Mouse (Mus musculus): ENCODE data around the gene Kmt5c. TPM values are rescaled to one million over a fixed set of nuclear protein-coding genes. Genes with fewer than 3 reads are reported as not detected.

Kmt5c gene
- polyA plus RNA-seq, 1 experiment from 2014 or later = 57.1 TPM

DNA sequence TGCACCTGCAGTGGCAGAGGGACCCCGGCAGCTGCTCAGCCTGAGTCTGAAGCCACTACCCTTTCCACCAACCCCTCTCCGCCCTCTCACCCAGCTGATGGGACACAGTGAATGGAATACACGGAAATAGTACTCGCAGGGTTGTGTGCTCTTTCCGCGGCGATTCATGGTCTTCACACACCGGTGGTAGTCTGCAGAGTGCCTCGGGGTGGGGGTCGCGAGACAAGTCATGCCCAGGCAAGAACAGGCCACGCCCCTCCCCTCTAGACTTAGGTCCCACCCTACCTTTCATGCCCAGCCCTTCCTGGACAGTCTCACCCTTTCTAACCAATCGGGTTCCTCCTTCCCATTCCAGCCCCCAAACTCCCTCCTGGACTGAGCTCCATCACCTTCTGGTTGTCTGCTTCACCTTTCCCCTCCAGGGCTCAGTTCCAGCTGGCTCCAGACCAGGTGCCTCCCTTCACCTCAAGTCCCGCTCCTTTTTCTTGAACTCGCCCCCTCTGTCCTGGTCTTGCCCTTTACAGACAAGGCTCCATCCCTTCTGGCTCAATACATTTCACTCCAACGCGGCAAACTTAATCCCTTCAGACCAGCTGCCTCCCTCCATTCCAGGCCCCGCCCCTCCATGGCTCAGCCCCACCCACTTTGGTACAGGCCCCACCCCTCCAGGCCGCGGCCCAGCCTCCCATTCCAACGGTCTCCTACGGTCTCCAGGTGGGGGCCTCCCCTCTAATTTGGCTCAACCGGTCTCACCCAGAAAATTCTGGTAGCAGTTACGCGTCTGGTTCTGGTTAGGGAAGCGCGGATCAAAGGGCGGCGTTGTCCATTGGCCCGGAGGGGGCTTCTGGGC is 12.3 kb downstream of the Kmt5c start:
- DNase-seq (ENCODE audit: low spot score) (peak; percentile 25), ATAC-seq (peak; percentile 64)
- Histone ChIP-seq H3K4me1 (ENCODE audit: control insufficient read depth, insufficient read depth, low read length) (peaks cover 11% of the 10 kb centered on the region), H3K9ac (ENCODE audit: low read length) (no peak overlapping the region), H3K4me2 (ENCODE audit: low read length) (peak overlapping the region; percentile 39), H3K36me3 (ENCODE audit: control insufficient read depth, insufficient read depth, low read length) (peaks cover 1% of the 10 kb centered on the region), H3K9me3 (replicated peaks; ENCODE audit: control insufficient read depth, low read length) (no peaks in the 10 kb centered on the region), H3K27ac (ENCODE audit: low read depth, low read length) (no peak overlapping the region), H3K27me3 (replicated peaks; ENCODE audit: control insufficient read depth, insufficient read depth, low read length) (no peaks in the 10 kb centered on the region), H3K4me3 (ENCODE audit: low read depth, low read length) (peak overlapping the region; percentile 11; the same call in 1 of the 2 replicates)
- 1% methylated on average over 30 of the region's 30 CpGs for WGBS

DNA sequence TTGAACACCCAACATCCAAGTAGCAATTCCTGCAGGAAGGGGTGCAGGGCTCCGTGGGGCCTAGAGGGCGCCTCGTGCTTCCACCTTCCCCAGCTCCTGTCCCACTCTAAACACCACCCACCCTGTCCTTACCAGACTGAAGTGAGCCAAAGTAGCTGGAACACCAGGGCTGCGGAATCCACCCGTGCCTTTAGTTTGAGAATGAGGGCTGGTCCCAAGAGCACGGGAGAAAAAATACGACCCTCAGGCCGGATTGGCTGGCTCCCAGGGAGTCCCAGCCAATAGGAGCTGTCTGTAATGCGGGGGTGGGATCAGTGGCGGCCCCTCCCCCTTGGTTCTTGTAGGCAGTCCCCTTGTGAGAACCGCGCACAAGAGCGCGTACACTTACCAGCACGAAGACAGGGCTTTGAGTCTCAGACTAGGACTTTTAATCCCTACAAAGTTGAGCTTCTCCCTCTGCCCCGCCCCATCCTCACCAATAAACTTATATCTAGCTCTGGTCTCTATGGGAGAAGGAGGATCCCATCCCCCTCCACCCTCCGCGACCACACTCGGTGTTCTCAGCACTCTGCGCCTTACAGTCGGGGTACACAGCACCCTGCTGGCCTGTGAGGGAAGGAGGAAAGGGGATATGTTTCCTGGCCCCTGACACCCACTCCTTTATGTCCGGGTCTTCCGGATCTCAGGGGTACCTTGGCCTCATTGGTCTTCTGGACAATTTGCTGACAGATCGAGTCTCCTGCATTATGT is 13.1 kb downstream of the Kmt5c start, which contains the start of gene Cox6b2:
Gene Cox6b2 (minus strand): TSS at position 274 of the 750 bp plus-strand sequence.
- H3K4me2 ChIP-seq (ENCODE audit: low read length) = peak within 1 kb of the TSS; percentile 39
- no peak within 1 kb of the TSS for H3K9ac ChIP-seq (ENCODE audit: low read length)
- no peaks in the 10 kb centered on the region; the same call in 1 of the 2 replicates for H3K36me3 ChIP-seq (ENCODE audit: control insufficient read depth, insufficient read depth, low read length)
- H3K4me1 ChIP-seq (ENCODE audit: control insufficient read depth, insufficient read depth, low read length) = peaks cover 11% of the 10 kb centered on the region
- H3K27me3 ChIP-seq (replicated peaks; ENCODE audit: control insufficient read depth, insufficient read depth, low read length) = no peaks in the 10 kb centered on the region
- ATAC-seq (peak; percentile 94), DNase-seq (ENCODE audit: low spot score) (peak; percentile 90)
- peak within 1 kb of the TSS; percentile 11; the same call in 1 of the 2 replicates for H3K4me3 ChIP-seq (ENCODE audit: low read depth, low read length)
- WGBS = 3% methylated on average over 24 of the region's 24 CpGs
- H3K27ac ChIP-seq (ENCODE audit: low read depth, low read length) = no peak within 1 kb of the TSS
- H3K9me3 ChIP-seq (replicated peaks; ENCODE audit: control insufficient read depth, low read length) = no peaks in the 10 kb centered on the region

GRCm38 (mm10) chr7:4759670-4760069 is 19.8 kb downstream of the Kmt5c start:
- Histone ChIP-seq H3K4me1 (ENCODE audit: control insufficient read depth, insufficient read depth, low read length) (no peaks in the 10 kb centered on the region), H3K9me3 (replicated peaks; ENCODE audit: control insufficient read depth, low read length) (no peaks in the 10 kb centered on the region), H3K27me3 (replicated peaks; ENCODE audit: control insufficient read depth, insufficient read depth, low read length) (no peaks in the 10 kb centered on the region), H3K36me3 (ENCODE audit: control insufficient read depth, insufficient read depth, low read length) (no peaks in the 10 kb centered on the region), H3K9ac (ENCODE audit: low read length) (no peak overlapping the region), H3K4me2 (ENCODE audit: low read length) (no peak overlapping the region), H3K4me3 (ENCODE audit: low read depth, low read length) (no peak overlapping the region), H3K27ac (ENCODE audit: low read depth, low read length) (no peak overlapping the region)
- whole genome bisulfite sequencing = 38% methylated on average over 1 of the region's 1 CpGs
- ATAC-seq (no peak), DNase-seq (ENCODE audit: low spot score) (no peak)

GRCm38 (mm10) chr7:4764946-4765710 is 25.2 kb downstream of the Kmt5c start:
- ATAC-seq (no peak), DNase-seq (ENCODE audit: low spot score) (peak; percentile 56)
- no peaks in the 10 kb centered on the region for H3K36me3 ChIP-seq (ENCODE audit: control insufficient read depth, insufficient read depth, low read length)
- H3K9me3 ChIP-seq (replicated peaks; ENCODE audit: control insufficient read depth, low read length) = no peaks in the 10 kb centered on the region
- WGBS = 4% methylated on average over 4 of the region's 4 CpGs
- H3K4me1 ChIP-seq (ENCODE audit: control insufficient read depth, insufficient read depth, low read length) = 0 out of 2 replicates have a peak, but pooled peaks cover 3% of the 10 kb centered on the region
- no peak overlapping the region for H3K27ac ChIP-seq (ENCODE audit: low read depth, low read length)
- H3K27me3 ChIP-seq (replicated peaks; ENCODE audit: control insufficient read depth, insufficient read depth, low read length) = no peaks in the 10 kb centered on the region
- H3K9ac ChIP-seq (ENCODE audit: low read length) = no peak overlapping the region; the same call in 1 of the 2 replicates
- H3K4me3 ChIP-seq (ENCODE audit: low read depth, low read length) = no peak overlapping the region
- H3K4me2 ChIP-seq (ENCODE audit: low read length) = no peak overlapping the region

DNA sequence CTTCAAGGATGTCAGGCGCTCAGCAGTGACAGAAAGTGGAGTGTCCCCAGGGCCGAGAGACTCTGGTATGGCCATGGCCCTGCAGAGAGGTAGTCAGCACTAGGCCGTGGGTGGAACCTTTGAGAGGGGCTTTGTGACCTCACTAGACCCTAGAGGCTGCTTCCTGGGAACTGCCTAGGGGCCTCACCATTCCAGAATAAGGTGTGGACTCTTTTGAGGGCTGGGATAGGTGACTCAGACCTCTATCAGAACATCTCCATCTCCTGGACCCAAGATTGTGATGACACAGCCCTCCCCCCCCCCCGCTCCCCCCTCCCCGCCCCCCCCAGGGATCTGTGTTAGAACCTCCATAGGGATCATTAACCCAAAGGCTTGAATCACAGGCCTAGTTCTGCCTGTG is 31.3 kb downstream of the Kmt5c start, which contains the start of gene Fam71e2:
Gene Fam71e2 (minus strand): TSS at position 101 of the 400 bp plus-strand sequence.
- Histone ChIP-seq H3K4me2 (ENCODE audit: low read length) (no peak within 1 kb of the TSS), H3K27me3 (replicated peaks; ENCODE audit: control insufficient read depth, insufficient read depth, low read length) (peaks cover 9% of the 10 kb centered on the region), H3K9me3 (replicated peaks; ENCODE audit: control insufficient read depth, low read length) (no peaks in the 10 kb centered on the region), H3K9ac (ENCODE audit: low read length) (no peak within 1 kb of the TSS), H3K4me3 (ENCODE audit: low read depth, low read length) (no peak within 1 kb of the TSS), H3K36me3 (ENCODE audit: control insufficient read depth, insufficient read depth, low read length) (no peaks in the 10 kb centered on the region), H3K27ac (ENCODE audit: low read depth, low read length) (no peak within 1 kb of the TSS), H3K4me1 (ENCODE audit: control insufficient read depth, insufficient read depth, low read length) (no peaks in the 10 kb centered on the region)
- no peak for DNase-seq (ENCODE audit: low spot score)
- ATAC-seq = no peak
- WGBS = 85% methylated on average over 3 of the region's 5 CpGs

GRCm38 (mm10) chr7:4776131-4776530 is 36.2 kb downstream of the Kmt5c start:
- 57% methylated on average over 10 of the region's 10 CpGs for WGBS
- no peak for ATAC-seq

DNA sequence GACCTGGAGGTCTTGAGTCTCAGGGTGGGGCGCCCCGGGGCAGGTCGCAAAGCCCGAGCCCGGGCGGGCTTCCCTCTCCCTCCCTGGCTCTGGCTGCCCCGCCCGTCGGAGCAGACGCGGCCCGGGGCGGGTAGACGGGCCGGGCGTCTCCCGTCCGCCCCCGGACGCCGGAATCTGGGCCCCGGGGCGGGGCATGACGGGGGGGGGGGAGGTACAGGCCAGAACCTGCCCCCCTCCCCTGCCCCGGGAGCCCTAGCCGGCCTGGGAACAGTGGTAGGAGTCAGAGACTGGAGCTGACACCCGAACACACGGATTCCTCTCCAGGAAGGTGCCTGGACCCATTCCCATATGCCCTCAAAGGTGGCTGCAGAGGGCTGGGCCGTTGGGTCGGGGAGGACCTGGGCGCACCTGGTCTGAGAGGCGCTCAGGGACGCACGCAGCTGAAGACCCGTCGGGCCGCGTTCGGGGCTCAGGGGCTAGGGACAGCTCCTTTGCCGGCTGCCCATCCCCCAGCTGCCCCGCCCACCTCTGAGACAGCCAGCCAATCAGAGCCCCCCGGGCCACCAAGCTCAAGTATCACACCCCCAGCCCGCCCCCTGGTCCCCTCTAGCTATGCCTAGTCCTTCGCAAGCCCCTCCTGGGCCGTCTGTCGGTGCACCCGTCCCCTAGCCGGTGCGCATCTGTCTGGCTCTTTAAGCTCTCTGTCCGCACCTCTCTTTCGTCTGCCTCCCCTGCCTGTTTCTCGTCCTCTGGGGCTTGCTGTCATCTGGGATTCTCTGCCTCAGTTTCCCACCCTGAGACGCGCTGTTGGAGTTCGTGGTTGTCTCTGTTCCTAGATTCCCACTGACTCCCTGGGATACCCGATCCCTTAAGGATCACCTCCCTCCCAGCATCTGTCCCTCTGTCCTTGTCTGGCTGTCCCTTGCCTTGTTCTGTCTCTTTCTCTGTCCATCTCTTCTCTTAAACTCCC is 37.2 kb downstream of the Kmt5c start:
- DNase-seq (ENCODE audit: low spot score) (peak; percentile 73), ATAC-seq (peak; percentile 83)
- Histone ChIP-seq H3K9me3 (replicated peaks; ENCODE audit: control insufficient read depth, low read length) (no peaks in the 10 kb centered on the region), H3K27ac (ENCODE audit: low read depth, low read length) (no peak overlapping the region), H3K36me3 (ENCODE audit: control insufficient read depth, insufficient read depth, low read length) (no peaks in the 10 kb centered on the region), H3K4me2 (ENCODE audit: low read length) (peak overlapping the region; percentile 49), H3K4me3 (ENCODE audit: low read depth, low read length) (peak overlapping the region; percentile 32), H3K9ac (ENCODE audit: low read length) (peak overlapping the region; percentile 41), H3K4me1 (ENCODE audit: control insufficient read depth, insufficient read depth, low read length) (0 out of 2 replicates have a peak, but pooled peaks cover 3% of the 10 kb centered on the region), H3K27me3 (replicated peaks; ENCODE audit: control insufficient read depth, insufficient read depth, low read length) (peaks cover 35% of the 10 kb centered on the region)
- 1% methylated on average over 40 of the region's 56 CpGs for WGBS

More at GRCm38 (mm10) chr7:4776131-4776530, 36.2 kb downstream of the Kmt5c start:
- H3K9me3 ChIP-seq (replicated peaks; ENCODE audit: control insufficient read depth, low read length) = no peaks in the 10 kb centered on the region
- DNase-seq (ENCODE audit: low spot score) = no peak
- 0 out of 2 replicates have a peak, but pooled peaks cover 3% of the 10 kb centered on the region for H3K4me1 ChIP-seq (ENCODE audit: control insufficient read depth, insufficient read depth, low read length)
- H3K27ac ChIP-seq (ENCODE audit: low read depth, low read length) = no peak overlapping the region
- H3K4me2 ChIP-seq (ENCODE audit: low read length) = no peak overlapping the region
- H3K9ac ChIP-seq (ENCODE audit: low read length) = no peak overlapping the region
- no peak overlapping the region for H3K4me3 ChIP-seq (ENCODE audit: low read depth, low read length)
- no peaks in the 10 kb centered on the region for H3K36me3 ChIP-seq (ENCODE audit: control insufficient read depth, insufficient read depth, low read length)
- H3K27me3 ChIP-seq (replicated peaks; ENCODE audit: control insufficient read depth, insufficient read depth, low read length) = peaks cover 35% of the 10 kb centered on the region
